Mouse (Mus musculus) liver, embryonic 14.5 days (tissue): Measurements from ENCODE around the gene Tapbpl. TPM values are rescaled to one million over a fixed set of nuclear protein-coding genes. Genes with fewer than 3 reads are reported as not detected.

ENCODE experiments used
- ATAC-seq: fragments of 200-750 bp; cut with Nextera tagmentation; 2 replicates; pipeline ENCODE4 v1.8.0; 2017; ENCODE audit warnings: moderate number of reproducible peaks, mild to moderate bottlenecking, moderate library complexity; ENCODE audit not compliant: insufficient read depth
- DNase-seq, 3 experiments: peaks; one replicate each; pipeline ENCODE4 v3.0.0-alpha.2; 2012 to 2013; ENCODE audit warnings: low read depth in 3 of 3, low spot score in 3 of 3
- H3K27ac ChIP-seq: fragments of 300-500 bp; sonication (generic); 2 replicates; pipeline ENCODE4 v1.5.1; 2014; ENCODE audit warnings: moderate library complexity, mild to moderate bottlenecking, control low read depth, inconsistent platforms
- H3K27me3 ChIP-seq: fragments of 300-500 bp; sonication (generic); 2 replicates; pipeline ENCODE4 v1.6.1; 2014; ENCODE audit warnings: mild to moderate bottlenecking, low read length, moderate library complexity; ENCODE audit not compliant: control insufficient read depth, insufficient read depth
- H3K36me3 ChIP-seq: fragments of 300-500 bp; sonication (generic); replicated peaks from 2 replicates; pipeline ENCODE4 v1.6.1; 2014; ENCODE audit warnings: low read depth; ENCODE audit not compliant: control insufficient read depth, insufficient read depth
- H3K4me1 ChIP-seq, 2 experiments: fragments of 200-500 bp in 1 of 2; fragments of 300-500 bp in 1 of 2; sonication (generic) in 1 of 2; replicated peaks; 2 replicates each; pipeline ENCODE4 v1.6.1; 2012 to 2014; ENCODE audit warnings: antibody characterized with exemption in 1 of 2, inconsistent platforms in 1 of 2, low read length in 1 of 2; ENCODE audit not compliant: control insufficient read depth in 2 of 2, insufficient read depth in 2 of 2
- H3K4me2 ChIP-seq: fragments of 300-500 bp; sonication (generic); 2 replicates; pipeline ENCODE4 v1.6.1; 2014; ENCODE audit warnings: low read depth, mild to moderate bottlenecking, control low read depth, moderate library complexity
- H3K4me3 ChIP-seq, 2 experiments: fragments of 200-500 bp in 1 of 2; fragments of 300-500 bp in 1 of 2; sonication (generic) in 1 of 2; 2 replicates each; pipeline ENCODE4 v1.5.1; 2012 to 2014; ENCODE audit warnings: low read depth in 2 of 2, low read length in 2 of 2, mild to moderate bottlenecking in 2 of 2, control low read depth in 1 of 2, inconsistent platforms in 1 of 2, moderate library complexity in 1 of 2; ENCODE audit not compliant: insufficient read depth in 1 of 2
- H3K9ac ChIP-seq: fragments of 300-500 bp; sonication (generic); replicated peaks from 2 replicates; pipeline ENCODE4 v1.6.1; 2014; ENCODE audit warnings: mild to moderate bottlenecking, control low read depth, moderate library complexity
- H3K9me3 ChIP-seq: fragments of 300-500 bp; sonication (generic); 2 replicates; pipeline ENCODE4 v1.6.1; 2016; ENCODE audit warnings: low read length, mixed read lengths; ENCODE audit not compliant: control insufficient read depth
- CTCF ChIP-seq: IDR thresholded peaks from 2 replicates; pipeline ENCODE4 v1.5.1; 2016; ENCODE audit warnings: antibody characterized with exemption, low read depth, control low read depth
- EP300 ChIP-seq: IDR thresholded peaks from 2 replicates; pipeline ENCODE4 v1.6.1; 2016; ENCODE audit warnings: antibody characterized with exemption, low read depth
- WGBS: fragments of 180-500 bp; shearing (Covaris S2); extraction: QIAGEN DNeasy Blood & Tissue Kit; methylation state at CpG from one replicate; pipeline ENCODE4 v1.1.7; 2014; ENCODE audit not compliant: insufficient replicate concordance; 5-methylcytosine and 5-hydroxymethylcytosine counted together
- polyA plus RNA-seq, 2 experiments: library from polyadenylated mRNA; depleted of rRNA in 1 of 2; stranded (reverse) in 1 of 2; unstranded in 1 of 2; fragments of >200 nt; fragmentation: Nextera tagmentation in 1 of 2; extraction: Ambion mirVana in 1 of 2; gene quantifications; 2 replicates each; pipeline versions ENCODE4 v1.2.1 to v1.2.3; 2012 to 2014

Gene Tapbpl
- polyA plus RNA-seq, 2 experiments = 4.2 TPM

DNA sequence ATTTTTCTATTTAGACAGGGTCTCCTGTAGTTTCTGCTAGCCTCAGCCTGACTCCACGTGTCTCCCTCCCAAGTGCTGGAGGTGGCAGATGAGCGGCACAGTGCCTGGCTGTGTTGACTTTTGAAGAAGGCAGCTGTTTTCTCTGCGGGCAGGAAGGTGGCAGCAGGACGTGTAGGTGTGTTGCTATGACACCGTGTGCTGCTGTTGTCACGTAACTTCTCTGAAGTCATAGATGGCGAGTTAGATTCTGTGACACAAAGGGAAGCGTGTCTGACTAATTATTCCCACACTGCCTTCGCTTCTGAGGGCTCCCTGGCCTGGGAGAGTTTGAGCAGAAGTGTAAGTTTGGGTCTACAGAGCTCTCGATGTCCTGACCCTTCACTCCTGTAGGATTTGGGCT, 33.6 kb upstream of the Tapbpl start:
- no peaks in the 10 kb centered on the region for H3K36me3 ChIP-seq
- H3K27me3 ChIP-seq = no peaks in the 10 kb centered on the region
- no peaks in the 10 kb centered on the region for H3K4me1 ChIP-seq
- WGBS = 38% methylated on average over 10 of the region's 10 CpGs
- H3K27ac ChIP-seq = no peak overlapping the region
- H3K4me3 ChIP-seq = no peak overlapping the region
- H3K9me3 ChIP-seq = no peaks in the 10 kb centered on the region
- ATAC-seq (no peak), DNase-seq (no peak)
- no peak for TF ChIP-seq CTCF
- no peak overlapping the region for H3K4me2 ChIP-seq
- no peak overlapping the region for H3K9ac ChIP-seq

DNA sequence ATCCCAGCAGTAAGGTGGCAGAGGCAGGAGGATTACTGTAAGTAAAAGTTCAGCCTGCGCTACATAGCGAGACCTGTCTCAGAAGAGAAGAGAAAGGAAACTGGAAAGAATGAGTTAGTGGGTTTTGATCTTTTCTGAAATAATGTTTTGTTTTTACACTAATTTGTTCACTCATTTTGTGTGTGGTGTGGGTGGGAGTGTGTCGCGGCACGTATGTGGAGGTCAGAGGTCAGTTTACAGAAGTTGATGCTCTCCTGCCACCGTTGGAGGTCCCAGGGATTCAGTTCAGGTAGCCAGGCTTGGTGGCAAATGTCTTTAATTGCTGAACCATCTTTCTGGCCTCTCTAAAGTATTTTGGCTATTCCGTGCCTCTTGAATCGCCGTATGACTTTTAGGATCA, 32.6 kb upstream of the Tapbpl start:
- Histone ChIP-seq H3K4me3 (no peak overlapping the region), H3K27ac (no peak overlapping the region), H3K9ac (no peak overlapping the region), H3K36me3 (no peaks in the 10 kb centered on the region), H3K4me1 (no peaks in the 10 kb centered on the region), H3K27me3 (no peaks in the 10 kb centered on the region), H3K9me3 (no peaks in the 10 kb centered on the region), H3K4me2 (no peak overlapping the region)
- no peak for ATAC-seq
- DNase-seq = no peak
- 74% methylated on average over 9 of the region's 9 CpGs for WGBS
- TF ChIP-seq EP300 (no peak), CTCF (no peak)

DNA sequence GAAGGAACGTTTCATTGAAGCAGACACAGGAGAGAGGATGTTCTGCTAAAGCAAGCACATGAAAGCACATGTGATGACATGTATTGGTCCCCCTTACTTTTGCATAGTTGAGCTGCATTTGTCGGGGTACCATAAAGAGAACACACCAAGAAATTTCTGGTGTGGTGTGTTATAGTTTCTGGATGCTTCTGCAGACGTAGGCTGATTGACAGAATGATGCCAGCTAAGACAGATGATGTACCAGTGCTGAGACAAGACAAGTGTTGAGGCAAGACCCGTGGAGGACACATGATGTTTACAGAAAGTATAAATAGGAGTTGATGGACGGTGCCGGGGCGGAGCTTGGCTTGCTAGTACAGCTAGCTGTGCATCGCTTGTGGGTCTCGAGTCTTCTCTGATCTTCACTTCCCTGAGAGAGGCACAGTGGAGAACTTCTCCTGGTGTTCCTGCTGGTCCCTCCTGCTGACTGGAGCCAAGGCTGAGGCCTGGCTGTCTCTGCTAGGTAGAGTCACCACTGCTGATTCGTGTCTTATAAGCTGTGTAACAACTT, 28.4 kb upstream of the Tapbpl start:
- Histone ChIP-seq H3K9me3 (no peaks in the 10 kb centered on the region), H3K27me3 (no peaks in the 10 kb centered on the region), H3K4me3 (no peak overlapping the region), H3K4me1 (no peaks in the 10 kb centered on the region), H3K27ac (no peak overlapping the region), H3K9ac (no peak overlapping the region), H3K4me2 (no peak overlapping the region), H3K36me3 (no peaks in the 10 kb centered on the region)
- WGBS = 65% methylated on average over 10 of the region's 10 CpGs
- TF ChIP-seq CTCF (no peak), EP300 (no peak)
- DNase-seq = no peak
- no peak for ATAC-seq

DNA sequence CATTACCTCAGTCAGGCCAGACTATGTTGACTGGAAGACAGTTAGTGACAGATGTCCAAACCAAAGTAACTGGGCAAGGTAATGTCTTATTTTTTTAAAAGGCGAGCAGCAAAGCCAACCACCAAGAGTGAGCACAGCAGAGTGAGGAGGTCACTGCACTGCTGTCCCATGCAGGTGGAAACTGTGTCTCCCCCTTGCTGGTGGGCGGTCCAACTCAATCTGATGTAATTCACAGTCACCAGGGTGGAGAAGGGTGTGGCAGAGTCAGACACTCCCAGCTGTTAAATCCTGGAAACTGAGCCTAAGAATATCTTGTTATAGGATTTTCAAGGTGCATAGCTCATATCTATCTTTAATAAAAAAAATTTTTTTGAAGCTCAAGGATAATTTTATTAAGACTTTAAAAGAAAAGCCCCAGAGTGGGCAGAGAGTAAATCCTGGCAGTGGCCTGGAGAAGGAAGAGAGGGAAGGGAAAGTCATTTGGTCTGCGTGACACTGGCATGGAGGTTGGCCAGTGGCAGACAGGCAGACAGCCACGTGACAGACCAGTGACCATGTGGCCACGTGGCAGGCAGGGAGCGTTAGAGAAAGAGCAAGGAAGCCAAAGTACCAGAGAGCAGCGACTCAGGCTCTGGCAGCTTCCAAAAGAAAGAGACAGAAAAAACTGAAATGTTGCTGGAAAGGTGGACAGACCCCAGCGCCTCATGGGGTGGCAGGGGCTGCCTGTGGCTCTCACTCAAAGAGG, 24.7 kb upstream of the Tapbpl start:
- no peaks in the 10 kb centered on the region for H3K27me3 ChIP-seq
- H3K4me3 ChIP-seq = no peak overlapping the region
- ATAC-seq (no peak), DNase-seq (no peak)
- no peak overlapping the region for H3K9ac ChIP-seq
- no peak overlapping the region for H3K27ac ChIP-seq
- H3K4me2 ChIP-seq = no peak overlapping the region
- 58% methylated on average over 8 of the region's 8 CpGs for WGBS
- H3K9me3 ChIP-seq = no peaks in the 10 kb centered on the region
- H3K4me1 ChIP-seq = no peaks in the 10 kb centered on the region; a peak in 1 of 4 replicates
- no peak for TF ChIP-seq CTCF
- TF ChIP-seq EP300 = no peak
- no peaks in the 10 kb centered on the region for H3K36me3 ChIP-seq

DNA sequence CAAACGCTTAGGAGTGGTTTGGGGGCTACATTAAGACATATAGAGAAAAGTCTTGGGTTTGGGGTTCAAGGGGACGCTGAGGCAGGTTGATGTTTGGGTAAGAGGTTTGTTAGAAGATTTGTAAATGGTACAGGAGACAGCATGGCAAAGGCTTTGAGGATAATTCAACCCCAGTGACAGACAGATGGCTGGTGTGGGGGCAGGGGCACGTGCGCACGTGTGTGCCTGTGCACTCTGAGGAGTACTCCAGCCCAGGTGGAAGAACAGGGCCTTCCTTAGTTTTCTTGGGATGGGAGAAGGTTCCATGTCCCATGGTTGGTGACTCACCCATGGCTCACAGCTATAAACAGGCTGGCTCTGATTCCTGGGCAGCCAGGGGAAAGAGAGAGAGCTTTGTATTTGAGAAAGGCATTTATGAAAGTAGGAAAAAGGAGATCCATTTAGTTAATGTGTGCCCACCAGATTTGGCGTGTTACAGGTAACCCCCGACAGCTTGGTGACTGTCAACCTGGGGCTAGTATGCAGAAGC, 23.9 kb upstream of the Tapbpl start:
- 61% methylated on average over 7 of the region's 7 CpGs for WGBS
- no peak for ATAC-seq

More for the DNA sequence above, 23.9 kb upstream of the Tapbpl start:
- H3K9me3 ChIP-seq = no peaks in the 10 kb centered on the region
- DNase-seq = no peak
- no peak overlapping the region for H3K4me2 ChIP-seq
- no peaks in the 10 kb centered on the region for H3K36me3 ChIP-seq
- H3K4me3 ChIP-seq = no peak overlapping the region
- no peaks in the 10 kb centered on the region for H3K27me3 ChIP-seq
- TF ChIP-seq EP300 = no peak
- TF ChIP-seq CTCF = no peak
- H3K27ac ChIP-seq = no peak overlapping the region
- H3K9ac ChIP-seq = no peak overlapping the region
- H3K4me1 ChIP-seq = no peaks in the 10 kb centered on the region; a peak in 1 of 4 replicates
